Mouse (Mus musculus): ENCODE measurements around the gene Zfyve28.

GRCm38 (mm10) chr5:34326875-34327576, 38.8 kb upstream of the Zfyve28 start:
- 0 out of 2 replicates have a peak, but pooled peaks have one; percentile 22 for TF ChIP-seq EP300 (IDR thresholded peaks at IDR 0.05; ENCODE audit: insufficient read depth, low read depth, low read length)
- peak; percentile 26 for TF ChIP-seq POLR2A (IDR thresholded peaks at IDR 0.05; ENCODE audit: insufficient read depth, low read length)
